Mouse (Mus musculus) liver, postnatal 0 days (tissue): Measurements from ENCODE around the gene Susd6. TPM values are rescaled to one million over a fixed set of nuclear protein-coding genes. Genes with fewer than 3 reads are reported as not detected.

Experiments
- ATAC-seq: fragments of 200-750 bp; cut with Nextera tagmentation; 2 replicates; pipeline ENCODE4 v1.8.0; 2017; ENCODE audit warnings: mild to moderate bottlenecking, moderate library complexity
- DNase-seq: peaks from one replicate; pipeline ENCODE4 v3.0.0-alpha.2; 2016
- H3K27ac ChIP-seq: fragments of 300-500 bp; sonication (generic); 2 replicates; pipeline ENCODE4 v1.5.1; 2014; ENCODE audit warnings: antibody characterized with exemption, moderate library complexity, mild to moderate bottlenecking, low read depth
- H3K27me3 ChIP-seq: fragments of 300-500 bp; sonication (generic); 2 replicates; pipeline ENCODE4 v1.6.1; 2014; ENCODE audit warnings: low read length, control low read depth, mixed read lengths; ENCODE audit not compliant: insufficient read depth
- H3K36me3 ChIP-seq: fragments of 300-500 bp; sonication (generic); replicated peaks from 2 replicates; pipeline ENCODE4 v1.6.1; 2014; ENCODE audit warnings: mild to moderate bottlenecking, control low read depth, low read length, moderate library complexity, mixed read lengths; ENCODE audit not compliant: insufficient read depth
- H3K4me1 ChIP-seq: fragments of 300-500 bp; sonication (generic); 2 replicates; pipeline ENCODE4 v1.6.1; 2014; ENCODE audit warnings: antibody characterized with exemption, mild to moderate bottlenecking, control low read depth; ENCODE audit not compliant: insufficient read depth
- H3K4me2 ChIP-seq: fragments of 300-500 bp; sonication (generic); 2 replicates; pipeline ENCODE4 v1.6.1; 2014; ENCODE audit warnings: low read depth, mild to moderate bottlenecking, low read length, moderate library complexity, mixed read lengths
- H3K4me3 ChIP-seq: fragments of 300-500 bp; sonication (generic); 2 replicates; pipeline ENCODE4 v1.5.1; 2014; ENCODE audit warnings: low read depth, low read length
- H3K9ac ChIP-seq: fragments of 300-500 bp; sonication (generic); replicated peaks from 2 replicates; pipeline ENCODE4 v1.6.1; 2014; ENCODE audit warnings: mild to moderate bottlenecking, moderate library complexity
- H3K9me3 ChIP-seq: fragments of 300-500 bp; sonication (generic); 2 replicates; pipeline ENCODE4 v1.6.1; 2016; ENCODE audit warnings: mild to moderate bottlenecking, control low read depth, low read length, mixed read lengths
- CTCF ChIP-seq: sonication (generic); IDR thresholded peaks from 2 replicates; pipeline ENCODE4 v1.5.1; 2016; ENCODE audit warnings: antibody characterized with exemption, low read depth
- EP300 ChIP-seq: IDR thresholded peaks from 2 replicates; pipeline ENCODE4 v1.6.1; 2016; ENCODE audit warnings: antibody characterized with exemption, low read depth, mild to moderate bottlenecking
- WGBS: fragments of 180-500 bp; shearing (Covaris S2); extraction: QIAGEN DNeasy Blood & Tissue Kit; methylation state at CpG from one replicate; pipeline ENCODE4 v1.1.7; 2014; ENCODE audit not compliant: insufficient replicate concordance; 5-methylcytosine and 5-hydroxymethylcytosine counted together
- polyA plus RNA-seq: library from polyadenylated mRNA; unstranded; fragments of >200 nt; fragmentation: Nextera tagmentation; extraction: Ambion mirVana; gene quantifications from 2 replicates; pipeline ENCODE4 v1.2.1, GENCODE M21; 2015

Susd6 gene
- polyA plus RNA-seq, 1 experiment from 2014 or later = 10.8 TPM

DNA sequence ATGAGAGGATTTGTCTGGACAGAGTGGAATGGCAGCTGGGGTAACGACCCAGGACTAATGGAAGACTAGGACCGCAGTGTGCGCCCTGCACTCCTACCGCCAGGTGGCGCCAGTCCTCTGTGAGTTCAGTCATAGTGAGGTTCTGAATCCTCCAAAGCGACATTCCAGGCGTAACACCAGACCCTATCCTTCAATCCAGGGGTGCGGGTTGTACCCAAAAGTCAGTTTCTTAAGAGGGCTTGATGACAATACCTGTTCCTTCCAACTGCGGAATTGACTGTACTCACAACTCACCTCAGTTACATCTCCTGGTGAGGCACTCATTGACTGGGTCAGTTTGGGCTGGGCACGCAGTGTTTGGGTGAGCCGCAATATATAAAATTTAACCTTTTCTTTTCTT, 20.6 kb upstream of the Susd6 start:
- Histone ChIP-seq H3K4me1 (no peaks in the 10 kb centered on the region), H3K27me3 (no peaks in the 10 kb centered on the region), H3K4me2 (peak overlapping the region; percentile 40; the same call in 1 of the 2 replicates), H3K4me3 (no peak overlapping the region), H3K27ac (no peak overlapping the region), H3K9me3 (no peaks in the 10 kb centered on the region), H3K36me3 (no peaks in the 10 kb centered on the region), H3K9ac (no peak overlapping the region)
- WGBS = 18% methylated on average over 11 of the region's 11 CpGs
- ATAC-seq (peak; percentile 90), DNase-seq (peak; percentile 91)
- TF ChIP-seq EP300 (no peak), CTCF (peak; percentile 100)

GRCm38 (mm10) chr12:80774786-80775185, 15.5 kb upstream of the Susd6 start:
- no peaks in the 10 kb centered on the region for H3K27me3 ChIP-seq
- no peaks in the 10 kb centered on the region for H3K36me3 ChIP-seq
- no peak for TF ChIP-seq EP300
- TF ChIP-seq CTCF = no peak
- no peak overlapping the region for H3K4me3 ChIP-seq
- H3K4me2 ChIP-seq = no peak overlapping the region
- H3K9ac ChIP-seq = no peak overlapping the region
- no peak for DNase-seq
- H3K9me3 ChIP-seq = no peaks in the 10 kb centered on the region
- peaks cover 17% of the 10 kb centered on the region for H3K4me1 ChIP-seq
- 78% methylated on average over 7 of the region's 7 CpGs for WGBS
- no peak overlapping the region for H3K27ac ChIP-seq
- ATAC-seq = no peak

DNA sequence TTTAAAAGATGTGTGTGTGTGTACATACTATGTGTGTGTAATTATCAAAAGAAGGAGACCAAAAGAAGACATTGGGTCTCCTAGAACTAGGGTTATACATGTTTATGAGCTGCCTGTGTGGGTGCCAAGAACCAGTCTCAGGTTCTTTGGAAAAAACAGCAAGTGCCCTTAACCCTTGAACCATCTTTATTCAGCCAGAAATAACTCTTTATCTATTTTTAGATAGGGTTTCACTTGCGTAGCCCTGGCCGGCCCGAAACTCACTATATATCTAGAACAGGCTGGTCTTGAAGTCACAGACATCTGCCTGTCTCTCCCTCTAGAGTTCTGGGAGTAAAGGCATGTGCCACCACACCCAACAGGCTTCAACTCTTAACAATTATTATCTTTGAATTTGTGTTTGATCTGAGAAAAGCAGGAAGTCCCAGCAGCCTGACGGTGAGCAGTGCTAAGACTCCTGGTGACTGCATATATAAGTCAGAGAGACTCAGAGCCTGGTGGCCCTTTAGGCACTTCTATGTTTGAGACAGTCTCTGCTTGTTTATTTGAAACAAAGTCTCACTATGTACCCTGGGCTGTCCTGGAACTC, 14.2 kb upstream of the Susd6 start:
- Histone ChIP-seq H3K36me3 (no peaks in the 10 kb centered on the region), H3K9me3 (no peaks in the 10 kb centered on the region), H3K27me3 (no peaks in the 10 kb centered on the region), H3K9ac (no peak overlapping the region), H3K27ac (peak overlapping the region; percentile 46), H3K4me3 (no peak overlapping the region), H3K4me2 (no peak overlapping the region), H3K4me1 (peaks cover 17% of the 10 kb centered on the region)
- TF ChIP-seq CTCF (no peak), EP300 (peak; percentile 56)
- 30% methylated on average over 4 of the region's 4 CpGs for WGBS
- DNase-seq (no peak), ATAC-seq (no peak)

- no peaks in the 10 kb centered on the region for H3K9me3 ChIP-seq
- peak overlapping the region; percentile 32 for H3K9ac ChIP-seq
- DNase-seq (peak; percentile 87), ATAC-seq (peak; percentile 99)
- peak overlapping the region; percentile 90 for H3K27ac ChIP-seq
- peaks cover 17% of the 10 kb centered on the region for H3K4me1 ChIP-seq
- WGBS = 33% methylated on average over 16 of the region's 16 CpGs
- H3K27me3 ChIP-seq = no peaks in the 10 kb centered on the region
- peak overlapping the region; percentile 63 for H3K4me2 ChIP-seq
- no peaks in the 10 kb centered on the region for H3K36me3 ChIP-seq
- TF ChIP-seq CTCF (no peak), EP300 (peak; percentile 99)
- H3K4me3 ChIP-seq = peak overlapping the region; percentile 3; the same call in 1 of the 2 replicates
Measured at GRCm38 (mm10) chr12:80778188-80778936, 11.9 kb upstream of the Susd6 start.

- DNase-seq = no peak
- Histone ChIP-seq H3K27ac (0 out of 2 replicates have a peak overlapping the region, but pooled peaks have one; percentile 29), H3K4me3 (no peak overlapping the region), H3K4me1 (peaks cover 24% of the 10 kb centered on the region), H3K36me3 (no peaks in the 10 kb centered on the region), H3K9me3 (no peaks in the 10 kb centered on the region), H3K9ac (no peak overlapping the region), H3K4me2 (no peak overlapping the region), H3K27me3 (no peaks in the 10 kb centered on the region)
- WGBS = 86% methylated on average over 4 of the region's 4 CpGs
- no peak for ATAC-seq
- TF ChIP-seq CTCF = no peak
- no peak for TF ChIP-seq EP300
Measured at GRCm38 (mm10) chr12:80779760-80780159, 10.6 kb upstream of the Susd6 start.

GRCm38 (mm10) chr12:80782190-80782589, 8.1 kb upstream of the Susd6 start:
- WGBS = 68% methylated on average over 3 of the region's 3 CpGs
- DNase-seq (no peak), ATAC-seq (no peak)
- H3K36me3 ChIP-seq = no peaks in the 10 kb centered on the region
- no peak overlapping the region for H3K4me3 ChIP-seq
- no peak overlapping the region for H3K27ac ChIP-seq
- H3K4me1 ChIP-seq = peaks cover 34% of the 10 kb centered on the region
- H3K9me3 ChIP-seq = no peaks in the 10 kb centered on the region
- H3K9ac ChIP-seq = no peak overlapping the region
- TF ChIP-seq CTCF (no peak), EP300 (no peak)
- H3K27me3 ChIP-seq = no peaks in the 10 kb centered on the region
- H3K4me2 ChIP-seq = no peak overlapping the region
